Mouse (Mus musculus): ENCODE results near the gene Stt3b.

The Stt3b gene

GRCm38 (mm10) chr9:115310346-115311222 lies at the start of gene Stt3b:
Gene Stt3b, minus strand, starts transcription at chr9:115310421.
- peak; percentile 100 for DNase-seq

GRCm38 (mm10) chr9:115358421-115358820 lies 48.2 kb upstream of the Stt3b start:
- no peak for DNase-seq

DNA sequence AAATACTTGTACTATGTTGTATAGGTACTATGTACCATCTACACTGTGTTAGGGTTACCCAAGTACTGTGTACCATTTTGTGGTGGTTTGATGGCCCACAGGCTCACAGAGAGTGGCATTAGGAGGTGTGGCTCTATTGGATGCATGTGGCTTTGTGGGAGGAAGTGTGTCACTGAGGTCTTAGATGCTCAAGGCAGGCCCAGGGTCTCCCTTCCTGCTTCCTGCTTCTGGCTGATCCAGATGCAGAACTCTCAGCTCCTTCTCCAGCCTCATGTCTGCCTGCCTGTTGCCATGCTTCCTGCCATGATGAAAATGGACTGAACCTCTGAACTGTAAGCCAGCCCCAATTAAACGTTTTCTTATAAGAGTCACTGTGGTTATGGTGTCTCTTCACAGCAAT lies 47.8 kb upstream of the Stt3b start:
- DNase-seq, result no peak

DNA sequence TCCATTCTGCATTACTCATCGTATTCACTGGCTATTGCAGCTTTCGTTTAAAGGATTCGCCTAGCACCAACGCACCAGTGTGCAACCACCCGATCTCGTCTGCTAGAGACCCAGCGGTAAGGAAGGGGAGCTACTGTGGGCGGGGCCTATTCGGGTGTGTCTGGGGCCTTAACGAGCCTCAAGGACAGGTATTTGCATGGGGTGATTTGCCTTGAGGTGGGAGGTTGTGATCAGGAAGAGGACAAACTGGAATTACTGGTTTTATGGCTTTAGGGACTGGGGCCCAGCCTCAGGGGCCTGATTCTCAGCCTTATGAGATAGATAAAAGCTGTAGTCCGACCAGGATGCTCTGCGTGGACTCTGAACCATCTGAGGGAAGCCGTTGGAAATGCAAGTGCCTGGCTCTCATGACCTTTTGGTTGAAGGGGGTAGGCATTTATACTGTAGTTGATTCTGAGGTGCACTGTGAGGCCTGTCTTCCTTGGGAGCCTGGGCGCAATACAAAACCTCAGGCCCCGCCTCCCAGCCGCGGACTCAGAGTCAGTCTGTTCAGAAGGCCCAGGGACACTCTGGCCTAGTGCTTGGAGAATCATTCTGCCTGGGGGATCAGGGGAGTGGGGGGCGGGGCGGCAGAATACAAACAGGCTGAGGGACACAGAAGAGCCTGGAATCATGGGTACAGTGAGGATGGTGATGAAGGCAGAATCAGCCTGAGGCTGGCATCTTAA lies 46.7 kb upstream of the Stt3b start:
- no peak for DNase-seq

GRCm38 (mm10) chr9:115355972-115356371 lies 45.8 kb upstream of the Stt3b start:
- DNase-seq, result no peak

DNA sequence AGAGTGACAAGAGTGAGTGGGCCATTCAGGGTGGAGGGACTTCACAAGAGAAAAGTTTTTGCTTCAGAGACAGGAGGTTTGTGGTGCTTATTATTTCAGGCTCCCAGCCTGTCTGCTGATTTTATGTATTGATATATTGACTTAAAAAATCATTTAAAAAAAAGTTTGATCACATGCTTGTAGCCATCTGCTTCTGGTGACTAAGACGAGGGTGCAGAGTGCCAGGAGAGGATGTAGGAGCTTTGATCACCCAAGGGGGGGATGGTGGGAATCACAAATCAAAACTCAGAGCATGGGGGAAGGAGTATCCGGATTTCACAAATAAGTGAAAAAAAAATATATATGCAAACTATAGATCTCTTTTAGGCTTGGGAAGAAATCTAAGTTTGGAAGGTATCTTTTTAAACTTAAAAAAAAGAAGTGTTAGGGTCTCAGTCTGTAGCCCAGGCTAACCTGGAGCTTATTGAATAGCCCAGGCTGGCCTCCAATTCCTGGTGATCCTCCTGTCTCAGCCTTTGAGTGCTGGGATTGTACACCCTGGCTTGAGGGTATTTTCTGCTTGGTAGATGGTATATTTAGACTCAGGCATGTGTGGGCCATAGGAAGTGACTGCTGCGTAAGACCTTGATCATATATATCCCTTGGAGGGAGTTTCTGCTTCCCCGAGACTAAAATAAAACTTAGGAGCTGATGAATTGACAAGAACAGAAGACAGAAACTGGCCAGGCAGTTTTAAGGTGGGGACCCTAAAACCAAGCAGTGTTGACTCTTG lies 39.7 kb upstream of the Stt3b start:
- no peak for DNase-seq

GRCm38 (mm10) chr9:115349106-115349505 lies 38.9 kb upstream of the Stt3b start:
- no peak for DNase-seq

GRCm38 (mm10) chr9:115344930-115345329 lies 34.7 kb upstream of the Stt3b start:
- no peak for DNase-seq

DNA sequence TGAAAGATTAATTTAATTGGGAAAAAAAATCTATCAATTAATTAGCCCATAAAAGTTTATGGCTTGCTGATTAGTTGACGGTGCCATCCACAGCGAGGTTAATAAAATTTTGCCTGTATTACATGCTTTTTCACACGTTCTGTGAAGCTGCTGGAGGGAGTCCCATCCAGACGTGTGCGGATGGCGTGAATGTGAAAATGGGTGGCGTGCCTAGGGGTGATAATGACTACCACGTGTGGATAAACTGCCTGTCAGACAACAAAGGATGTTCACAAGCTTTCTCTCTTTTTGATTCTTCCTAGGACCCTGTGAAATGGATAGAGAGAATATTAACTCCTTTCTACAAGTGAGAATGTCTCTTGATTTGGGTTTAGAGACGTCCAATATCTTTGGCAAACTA lies 31.4 kb upstream of the Stt3b start:
- DNase-seq, result no peak

DNA sequence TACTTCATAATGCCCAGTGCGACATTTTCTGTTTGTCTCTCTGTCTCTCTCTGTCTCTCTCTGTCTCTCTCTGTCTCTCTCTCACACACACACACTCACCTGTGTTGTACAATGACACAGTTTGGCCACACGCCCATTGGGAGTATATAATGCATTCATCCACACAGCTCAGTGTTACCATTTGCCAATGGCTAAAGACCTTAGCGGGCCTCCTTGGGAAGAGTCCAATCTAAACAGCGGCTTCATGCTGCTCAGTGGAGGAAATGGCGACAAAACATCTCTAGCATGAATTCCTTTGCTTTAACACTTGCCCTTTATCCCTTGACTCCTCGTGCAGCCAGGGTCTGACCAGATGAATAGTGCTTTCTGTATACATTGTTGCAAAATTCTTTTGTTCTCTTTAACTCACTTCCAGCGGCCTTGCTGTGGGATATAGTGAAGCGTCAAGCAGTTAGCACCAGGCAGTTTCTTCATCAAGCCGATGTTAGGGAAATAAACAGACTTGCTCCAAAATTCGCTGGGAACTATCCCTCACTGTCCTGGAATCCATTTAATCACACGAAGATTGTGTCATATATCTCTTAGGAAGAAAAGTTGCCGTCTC lies 30.1 kb upstream of the Stt3b start:
- DNase-seq, result no peak

- DNase-seq, result peak; percentile 6
Measured at GRCm38 (mm10) chr9:115338816-115339215, 28.6 kb upstream of the Stt3b start.

GRCm38 (mm10) chr9:115333016-115333415 lies 22.8 kb upstream of the Stt3b start:
- DNase-seq, result no peak

DNA sequence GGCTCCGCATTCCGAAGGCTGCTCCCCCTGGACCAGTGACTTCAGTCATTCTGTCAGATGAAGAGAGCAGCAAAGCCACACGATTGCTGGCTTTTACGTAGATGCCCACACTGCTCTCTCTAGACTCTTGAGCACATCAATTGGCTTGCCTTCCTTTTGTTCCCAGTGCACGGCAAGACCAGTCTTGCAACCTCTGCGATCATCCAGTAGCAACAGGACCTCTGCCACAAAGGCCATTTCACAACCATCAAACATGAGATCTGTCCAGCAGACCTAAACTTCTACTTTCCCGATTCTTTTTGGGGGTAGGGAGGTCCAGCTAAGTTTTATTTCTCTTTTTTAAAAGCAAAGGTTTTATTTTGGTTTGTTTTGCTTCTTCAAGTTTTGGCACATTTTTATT lies 22.1 kb upstream of the Stt3b start:
- no peak for DNase-seq

GRCm38 (mm10) chr9:115330861-115331476 lies 20.7 kb upstream of the Stt3b start:
- DNase-seq, result no peak

DNA sequence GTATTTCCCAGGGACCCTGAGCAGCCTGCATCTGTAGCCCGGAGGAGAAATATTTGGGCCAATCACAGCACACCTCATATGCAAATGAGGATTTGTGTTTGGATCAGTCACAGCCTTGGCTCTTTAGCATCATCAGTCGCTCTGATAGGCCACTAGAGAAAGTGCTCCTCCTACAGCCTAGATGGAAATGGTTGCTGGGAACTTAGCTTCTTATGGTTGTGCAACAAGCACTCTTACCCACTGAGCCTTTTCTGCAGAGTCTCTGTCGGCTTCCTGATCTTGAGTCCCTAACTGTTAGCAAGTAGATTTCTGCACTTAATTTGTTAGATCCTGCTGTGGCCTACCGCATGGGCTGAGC lies 16.3 kb upstream of the Stt3b start:
- DNase-seq, result no peak

- DNase-seq, result no peak
Measured at GRCm38 (mm10) chr9:115325831-115326532, 15.8 kb upstream of the Stt3b start.

DNA sequence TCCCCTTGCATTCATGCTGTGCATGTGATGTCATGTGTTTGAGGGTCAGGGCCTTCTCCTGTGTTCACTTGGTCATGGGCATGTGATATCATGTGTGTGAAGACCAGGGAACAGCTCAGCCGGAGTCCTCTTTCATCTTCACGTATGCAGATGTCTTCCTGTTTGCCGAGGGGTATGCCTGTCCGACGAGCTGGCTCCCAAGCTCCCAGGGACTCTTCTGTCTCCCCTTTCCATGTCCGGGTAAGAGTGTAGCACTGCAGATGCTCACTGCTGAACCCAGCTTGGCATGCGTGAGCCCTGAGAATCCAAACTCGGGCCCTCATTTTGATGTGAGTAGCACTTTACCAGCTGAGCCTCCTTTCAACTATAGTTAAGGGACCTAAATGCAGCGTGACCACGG lies 13.4 kb upstream of the Stt3b start:
- no peak for DNase-seq

DNA sequence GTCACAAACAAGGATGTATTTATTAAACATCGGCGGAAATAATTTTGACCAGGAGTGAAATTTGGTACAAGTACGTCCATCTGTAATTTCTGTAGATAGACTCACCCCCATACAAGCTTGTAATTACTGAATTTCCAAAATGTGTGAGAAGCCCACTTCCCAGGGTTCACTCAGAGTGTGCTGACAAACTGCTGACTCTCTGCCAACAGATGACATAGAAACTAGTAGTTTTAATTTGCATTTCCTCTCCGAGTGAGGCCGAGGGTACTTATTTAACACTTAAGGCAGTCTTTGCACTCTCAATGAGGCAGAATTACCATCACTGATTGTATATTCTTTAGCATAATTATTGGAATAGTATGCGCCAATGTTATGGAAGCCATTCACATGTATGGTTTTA lies 12.2 kb upstream of the Stt3b start:
- no peak for DNase-seq

- DNase-seq, result no peak
Measured at GRCm38 (mm10) chr9:115321052-115321451, 10.8 kb upstream of the Stt3b start.

DNA sequence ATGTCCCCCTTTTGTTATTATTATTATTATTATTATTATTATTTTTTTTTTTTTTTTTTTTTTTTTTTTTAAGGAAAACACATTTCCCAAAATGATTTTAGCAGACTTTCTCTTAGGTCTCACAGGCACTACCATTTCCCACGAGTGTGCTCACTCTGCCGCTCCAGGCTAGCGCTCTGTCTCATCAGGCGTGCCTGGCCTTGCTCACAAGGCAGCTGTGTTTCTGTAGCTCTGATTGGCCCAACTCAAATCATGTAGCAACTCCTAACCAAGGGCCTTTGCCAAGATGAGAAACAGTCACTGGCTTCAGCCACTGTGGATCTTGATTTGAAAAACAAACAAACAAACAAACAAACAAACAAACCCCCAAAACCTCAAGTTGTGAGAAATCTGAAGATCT lies 9.9 kb upstream of the Stt3b start:
- no peak for DNase-seq

- DNase-seq, result no peak
Measured at GRCm38 (mm10) chr9:115318621-115319375, 8.6 kb upstream of the Stt3b start.
